Mouse (Mus musculus): ENCODE results near the gene Tmtc2.

- TF ChIP-seq CTCF (IDR thresholded peaks at IDR 0.05; ENCODE audit: borderline replicate concordance, insufficient read depth, low read depth, low read length) (no peak), POLR2A (IDR thresholded peaks at IDR 0.05; ENCODE audit: borderline replicate concordance, insufficient read depth, low read length) (no peak)
Measured at GRCm38 (mm10) chr10:105489970-105490735, 84.1 kb downstream of the Tmtc2 start.
